Mouse (Mus musculus): Measurements from ENCODE around the gene Phrf1. TPM values are rescaled to one million over a fixed set of nuclear protein-coding genes. Genes with fewer than 3 reads are reported as not detected.

Phrf1 gene
- 54.7 and 58.7 TPM in 2 replicates for polyA plus RNA-seq (2011; ENCODE audit: insufficient read length, low read depth, missing spikeins)

DNA sequence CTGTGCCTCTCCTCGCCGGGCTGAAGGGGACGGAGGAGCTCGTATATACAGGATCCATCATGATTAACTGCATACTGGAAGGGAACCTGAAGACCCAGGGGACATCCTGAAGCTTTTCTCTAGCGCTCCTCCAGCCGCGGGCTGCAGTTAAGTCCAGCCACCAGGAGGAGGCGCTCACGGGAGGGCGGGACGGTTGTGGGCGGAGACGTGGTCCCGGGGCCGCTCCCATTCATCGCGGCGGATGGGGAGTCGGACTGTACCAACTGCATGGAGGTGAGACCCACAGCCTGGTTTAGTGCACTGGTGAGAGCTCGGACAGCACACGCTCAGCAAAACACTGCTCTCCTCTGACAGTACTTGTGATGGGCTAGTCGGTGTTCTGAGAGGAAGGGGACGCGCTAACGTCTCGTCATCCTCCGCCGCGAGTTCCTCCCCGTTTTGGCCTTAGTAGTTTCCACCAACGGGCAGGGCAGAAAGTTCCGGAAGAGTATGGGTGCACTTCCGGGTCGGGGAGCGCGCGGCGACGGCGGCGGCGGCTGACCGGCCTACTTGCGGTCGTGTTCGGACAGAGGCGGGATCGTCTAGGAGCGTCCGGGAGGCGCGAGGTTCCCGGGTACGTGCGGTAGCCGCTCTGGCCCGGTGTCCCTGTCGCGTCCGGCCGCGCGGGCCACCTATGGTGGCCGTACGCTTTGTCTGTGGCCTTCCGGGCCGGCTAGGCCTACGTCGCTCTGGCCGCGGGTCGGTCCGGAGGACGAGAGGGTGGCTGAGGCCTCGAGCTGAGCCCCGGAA, at the start of gene Phrf1:
Gene Phrf1 (plus strand): TSS at position 506 of the 789 bp plus-strand sequence.
- Histone ChIP-seq H3K4me1 (ENCODE audit: control insufficient read depth, insufficient read depth, low read length) (no peaks in the 10 kb centered on the region), H3K27ac (ENCODE audit: insufficient read depth, low read length) (peak within 1 kb of the TSS; percentile 80), H3K4me3 (ENCODE audit: insufficient read depth, low read length) (peak within 1 kb of the TSS; percentile 97)
- peak; percentile 90 for TF ChIP-seq CTCF (IDR thresholded peaks at IDR 0.05; ENCODE audit: borderline replicate concordance, insufficient read depth, low read length)
- peak; percentile 66 for TF ChIP-seq POLR2A (IDR thresholded peaks at IDR 0.05; ENCODE audit: low read depth, low read length)

DNA sequence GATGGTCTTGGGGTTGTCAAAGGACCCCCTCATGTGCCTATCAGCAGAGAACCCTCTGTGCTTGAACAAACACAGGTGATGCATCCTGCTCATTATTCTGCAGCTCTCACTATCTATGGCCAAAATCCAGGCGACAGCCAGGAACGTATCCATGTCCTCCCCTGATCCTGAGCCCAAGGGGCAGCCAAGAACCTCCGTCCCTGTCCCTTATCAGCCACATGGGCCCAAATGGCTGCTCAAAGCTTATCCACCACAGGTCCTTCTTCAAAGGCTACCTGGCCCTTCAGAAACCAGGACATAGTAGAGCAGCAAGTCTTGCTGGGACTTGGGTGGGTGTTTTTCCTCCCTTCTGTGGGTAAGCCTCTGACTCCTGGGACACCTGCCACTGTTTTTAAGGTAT, 40.4 kb upstream of the Phrf1 start:
- no peaks in the 10 kb centered on the region for H3K4me1 ChIP-seq (ENCODE audit: control insufficient read depth, insufficient read depth, low read length)
- H3K27ac ChIP-seq (ENCODE audit: insufficient read depth, low read length) = no peak overlapping the region
- TF ChIP-seq POLR2A (IDR thresholded peaks at IDR 0.05; ENCODE audit: low read depth, low read length) (no peak), CTCF (IDR thresholded peaks at IDR 0.05; ENCODE audit: borderline replicate concordance, insufficient read depth, low read length) (no peak)
- no peak overlapping the region for H3K4me3 ChIP-seq (ENCODE audit: insufficient read depth, low read length)

DNA sequence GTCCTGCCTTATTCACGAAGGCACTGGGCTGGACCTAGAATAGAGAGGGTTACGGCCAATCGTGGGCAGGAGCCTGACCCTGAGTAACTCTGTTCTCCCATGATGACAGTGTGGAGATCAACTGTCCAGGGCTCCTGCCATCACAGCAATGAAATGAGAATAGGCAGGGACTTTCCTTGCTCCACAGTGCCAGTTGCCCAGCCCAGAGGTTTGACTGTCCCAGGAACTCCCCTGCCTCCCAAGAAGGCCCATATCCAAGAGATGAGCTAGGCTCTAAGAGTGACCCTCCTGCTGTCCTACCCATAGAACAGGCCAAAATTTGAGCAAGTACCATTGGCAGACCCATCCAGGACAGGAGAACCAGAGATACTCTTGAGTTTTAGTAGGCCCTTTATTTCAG, 39.9 kb upstream of the Phrf1 start:
- TF ChIP-seq POLR2A (IDR thresholded peaks at IDR 0.05; ENCODE audit: low read depth, low read length) (no peak; the same call in 1 of the 2 replicates), CTCF (IDR thresholded peaks at IDR 0.05; ENCODE audit: borderline replicate concordance, insufficient read depth, low read length) (no peak)
- H3K4me1 ChIP-seq (ENCODE audit: control insufficient read depth, insufficient read depth, low read length) = no peaks in the 10 kb centered on the region
- no peak overlapping the region for H3K4me3 ChIP-seq (ENCODE audit: insufficient read depth, low read length)
- H3K27ac ChIP-seq (ENCODE audit: insufficient read depth, low read length) = no peak overlapping the region

DNA sequence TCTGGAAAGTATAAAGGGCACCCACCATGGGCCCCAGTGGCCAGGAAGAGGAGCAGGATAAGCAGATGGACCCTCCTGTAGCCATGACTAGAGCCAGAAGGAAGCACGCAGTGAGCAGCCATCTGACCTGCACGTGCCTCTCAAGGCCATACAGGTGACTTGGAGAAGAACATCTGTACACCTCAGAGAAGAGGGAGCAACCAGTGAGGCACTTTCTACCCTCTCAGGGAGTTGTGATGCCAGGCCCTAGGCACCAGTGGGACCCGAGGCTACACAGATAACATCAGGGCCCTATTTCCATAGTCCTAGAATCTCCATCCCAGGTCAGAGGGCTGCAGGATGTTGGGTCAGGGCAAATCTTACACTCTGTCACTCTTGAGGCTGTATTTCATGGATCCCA, 38.4 kb upstream of the Phrf1 start:
- Histone ChIP-seq H3K4me3 (ENCODE audit: insufficient read depth, low read length) (no peak overlapping the region), H3K27ac (ENCODE audit: insufficient read depth, low read length) (no peak overlapping the region), H3K4me1 (ENCODE audit: control insufficient read depth, insufficient read depth, low read length) (0 out of 2 replicates have a peak, but pooled peaks cover 2% of the 10 kb centered on the region)
- no peak for TF ChIP-seq CTCF (IDR thresholded peaks at IDR 0.05; ENCODE audit: borderline replicate concordance, insufficient read depth, low read length)
- TF ChIP-seq POLR2A (IDR thresholded peaks at IDR 0.05; ENCODE audit: low read depth, low read length) = no peak

DNA sequence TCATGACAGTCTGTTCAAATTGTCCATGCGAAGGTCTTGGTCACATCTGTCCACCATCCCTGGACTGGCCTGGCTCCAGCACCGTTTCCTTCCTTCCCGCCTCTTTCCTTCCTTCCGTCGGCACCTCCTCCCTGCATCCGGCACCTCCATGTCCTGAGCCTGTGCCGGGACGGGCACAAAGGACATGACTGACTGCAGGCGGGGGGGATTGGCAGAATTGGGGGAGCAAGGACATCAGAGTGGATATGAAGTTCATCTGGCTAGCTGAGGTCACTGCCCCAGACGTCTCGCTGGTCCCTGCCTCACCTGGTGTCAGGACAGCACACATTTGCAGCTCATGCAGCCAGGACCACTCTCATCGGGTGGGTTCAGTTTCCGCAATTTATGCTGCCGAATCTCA, 37.5 kb upstream of the Phrf1 start:
- TF ChIP-seq CTCF (IDR thresholded peaks at IDR 0.05; ENCODE audit: borderline replicate concordance, insufficient read depth, low read length) (no peak), POLR2A (IDR thresholded peaks at IDR 0.05; ENCODE audit: low read depth, low read length) (no peak)
- Histone ChIP-seq H3K4me1 (ENCODE audit: control insufficient read depth, insufficient read depth, low read length) (0 out of 2 replicates have a peak, but pooled peaks cover 2% of the 10 kb centered on the region), H3K27ac (ENCODE audit: insufficient read depth, low read length) (no peak overlapping the region), H3K4me3 (ENCODE audit: insufficient read depth, low read length) (no peak overlapping the region)

DNA sequence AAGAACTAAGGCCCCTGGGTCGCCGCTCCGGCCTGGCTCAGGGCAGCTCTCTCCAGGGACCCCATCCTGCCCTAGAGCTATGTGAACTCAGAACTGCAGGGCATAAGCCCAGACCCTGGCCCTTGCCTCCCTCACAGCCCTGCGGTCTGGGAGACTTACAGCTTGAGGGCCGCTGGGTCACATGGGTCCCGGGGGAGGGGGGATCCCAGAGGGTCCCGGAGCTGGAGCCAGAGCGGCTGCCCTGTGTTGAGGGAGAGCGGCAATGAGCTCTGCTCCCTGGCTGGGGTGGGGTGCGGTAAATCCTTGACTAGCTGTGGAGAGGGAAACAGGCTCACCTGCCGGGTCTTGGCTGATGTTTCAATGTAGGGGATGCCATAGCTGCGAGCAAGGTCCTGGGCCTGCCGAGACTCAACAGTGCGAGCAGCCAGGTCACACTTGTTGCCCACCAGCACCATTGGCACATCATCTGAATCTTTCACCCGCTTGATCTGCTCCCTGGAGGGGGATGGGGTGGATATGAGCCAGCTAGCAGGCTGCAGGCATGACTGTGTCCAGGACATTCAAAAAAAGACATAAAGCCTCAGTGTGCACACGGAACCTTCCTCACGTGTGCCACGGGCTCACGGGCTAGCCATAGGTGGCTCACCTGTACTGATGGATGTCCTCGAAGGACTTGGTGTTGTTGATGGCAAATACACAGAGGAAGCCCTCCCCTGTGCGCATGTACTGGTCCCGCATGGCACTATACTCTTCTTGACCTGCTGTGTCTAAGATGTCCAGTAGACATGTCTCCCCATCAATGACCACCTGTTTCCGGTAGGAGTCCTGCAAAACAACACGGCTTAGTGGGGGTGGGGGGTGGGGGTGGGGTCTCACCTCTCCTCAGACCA, 36.5 kb upstream of the Phrf1 start:
- Histone ChIP-seq H3K4me1 (ENCODE audit: control insufficient read depth, insufficient read depth, low read length) (0 out of 2 replicates have a peak, but pooled peaks cover 2% of the 10 kb centered on the region), H3K4me3 (ENCODE audit: insufficient read depth, low read length) (no peak overlapping the region), H3K27ac (ENCODE audit: insufficient read depth, low read length) (no peak overlapping the region)
- no peak for TF ChIP-seq POLR2A (IDR thresholded peaks at IDR 0.05; ENCODE audit: low read depth, low read length)
- TF ChIP-seq CTCF (IDR thresholded peaks at IDR 0.05; ENCODE audit: borderline replicate concordance, insufficient read depth, low read length) = no peak

DNA sequence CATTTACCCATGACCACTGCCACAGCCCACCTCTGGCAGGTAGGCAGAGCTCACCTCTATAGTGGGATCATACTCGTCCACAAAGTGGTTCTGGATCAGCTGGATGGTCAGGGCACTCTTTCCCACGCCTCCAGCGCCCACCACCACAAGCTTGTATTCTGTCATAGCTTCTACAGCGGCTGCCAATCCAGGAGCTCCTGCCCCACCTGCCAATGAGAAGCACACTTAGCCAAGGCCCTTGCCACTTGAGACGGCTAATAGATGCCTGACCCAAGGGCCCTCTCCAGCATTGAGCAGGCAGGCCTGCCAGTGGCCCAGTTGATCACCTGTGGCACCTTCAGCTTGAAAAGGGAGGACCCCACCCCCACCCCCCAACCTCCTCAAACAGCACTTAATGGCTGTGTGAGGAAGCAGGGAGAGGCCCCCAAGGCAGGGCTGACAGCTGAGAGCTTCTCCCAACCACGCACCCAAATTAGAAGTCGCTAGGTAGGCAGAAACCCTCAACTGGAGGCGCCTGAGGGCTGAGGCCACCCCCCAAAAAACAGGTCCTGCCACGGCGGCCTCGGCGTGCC, 35.7 kb upstream of the Phrf1 start:
- TF ChIP-seq POLR2A (IDR thresholded peaks at IDR 0.05; ENCODE audit: low read depth, low read length) = 0 out of 2 replicates have a peak, but pooled peaks have one; percentile 14
- no peak for TF ChIP-seq CTCF (IDR thresholded peaks at IDR 0.05; ENCODE audit: borderline replicate concordance, insufficient read depth, low read length)
- peak overlapping the region; percentile 77 for H3K4me3 ChIP-seq (ENCODE audit: insufficient read depth, low read length)
- H3K4me1 ChIP-seq (ENCODE audit: control insufficient read depth, insufficient read depth, low read length) = 0 out of 2 replicates have a peak, but pooled peaks cover 2% of the 10 kb centered on the region
- 0 out of 2 replicates have a peak overlapping the region, but pooled peaks have one; percentile 33 for H3K27ac ChIP-seq (ENCODE audit: insufficient read depth, low read length)

DNA sequence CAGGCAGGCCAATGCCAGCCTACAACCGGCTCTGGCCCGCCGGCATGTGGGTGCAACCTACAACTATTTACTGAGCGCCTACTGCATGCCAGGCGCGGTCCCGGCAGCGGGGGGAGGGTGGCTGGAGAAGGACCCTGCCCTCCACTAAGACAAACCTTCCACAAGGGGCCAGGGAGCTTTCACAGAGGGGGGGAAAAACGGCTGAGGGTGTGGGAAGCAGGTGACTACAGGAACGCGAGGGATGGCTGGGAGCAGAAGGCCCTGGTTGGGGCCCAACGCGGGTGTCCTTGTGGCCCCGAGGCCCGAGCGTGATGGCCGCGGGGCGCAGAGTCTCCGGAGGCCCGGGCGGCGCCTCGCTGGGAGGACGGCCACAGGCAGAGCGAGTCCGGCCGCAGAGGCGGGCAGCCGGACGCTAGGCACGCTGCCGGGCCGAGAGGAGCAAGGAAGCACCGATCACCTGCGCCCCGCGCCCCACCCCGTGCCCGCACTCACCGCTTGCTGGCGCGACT, 35.2 kb upstream of the Phrf1 start:
- Histone ChIP-seq H3K27ac (ENCODE audit: insufficient read depth, low read length) (peak overlapping the region; percentile 33; the same call in 1 of the 2 replicates), H3K4me1 (ENCODE audit: control insufficient read depth, insufficient read depth, low read length) (0 out of 2 replicates have a peak, but pooled peaks cover 2% of the 10 kb centered on the region), H3K4me3 (ENCODE audit: insufficient read depth, low read length) (peak overlapping the region; percentile 77)
- TF ChIP-seq CTCF (IDR thresholded peaks at IDR 0.05; ENCODE audit: borderline replicate concordance, insufficient read depth, low read length) (no peak), POLR2A (IDR thresholded peaks at IDR 0.05; ENCODE audit: low read depth, low read length) (no peak)

DNA sequence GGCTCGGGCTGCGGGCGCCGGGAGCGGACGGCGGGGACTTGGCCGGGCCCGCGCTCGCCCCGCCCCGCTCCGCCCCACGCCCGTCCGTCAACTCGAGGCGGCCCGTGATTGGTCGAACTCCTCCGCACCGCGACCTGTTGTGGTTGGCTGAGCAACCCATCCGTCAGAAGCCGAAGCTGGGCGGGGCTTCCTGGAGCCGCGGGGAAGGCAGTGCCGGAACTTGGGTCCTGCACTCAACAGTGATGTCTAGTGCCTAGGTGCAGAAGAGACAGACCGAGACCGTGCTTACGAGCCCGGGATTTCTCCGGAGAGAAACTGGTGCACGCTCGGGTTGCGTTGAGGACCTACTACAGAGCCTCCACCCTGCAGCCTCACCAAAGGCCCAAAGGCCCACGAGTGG, 34.6 kb upstream of the Phrf1 start, which contains the start of the genes Hras and Lrrc56:
Gene Hras (minus strand): TSS at position 58 of the 400 bp plus-strand sequence.
Gene Lrrc56 (plus strand): TSS at position 210 of the 400 bp plus-strand sequence.
- Histone ChIP-seq H3K27ac (ENCODE audit: insufficient read depth, low read length) (peak within 1 kb of the TSS; percentile 33), H3K4me3 (ENCODE audit: insufficient read depth, low read length) (peak within 1 kb of the TSS; percentile 77), H3K4me1 (ENCODE audit: control insufficient read depth, insufficient read depth, low read length) (0 out of 2 replicates have a peak, but pooled peaks cover 2% of the 10 kb centered on the region)
- TF ChIP-seq CTCF (IDR thresholded peaks at IDR 0.05; ENCODE audit: borderline replicate concordance, insufficient read depth, low read length) (no peak), POLR2A (IDR thresholded peaks at IDR 0.05; ENCODE audit: low read depth, low read length) (peak; percentile 95)
